Mouse (Mus musculus) stomach, embryonic 14.5 days (tissue): ENCODE data around the gene Chst13. TPM values are rescaled to one million over a fixed set of nuclear protein-coding genes. Genes with fewer than 3 reads are reported as not detected.

Experiments
- ATAC-seq: fragments of 200-750 bp; cut with Nextera tagmentation; 2 replicates; pipeline ENCODE4 v1.8.0; 2017; ENCODE audit warnings: low read depth, moderate TSS enrichment; ENCODE audit not compliant: insufficient number of reproducible peaks, insufficient read depth, low FRiP score
- H3K27ac ChIP-seq: fragments of 300-500 bp; sonication (generic); 2 replicates; pipeline ENCODE4 v1.5.1; 2014; ENCODE audit warnings: mild to moderate bottlenecking, low read length, moderate library complexity, mixed read lengths
- H3K27me3 ChIP-seq: fragments of 300-500 bp; sonication (generic); 2 replicates; pipeline ENCODE4 v1.6.1; 2014; ENCODE audit warnings: low read length, control low read depth, mixed read lengths; ENCODE audit not compliant: control insufficient read depth, insufficient read depth
- H3K36me3 ChIP-seq: fragments of 300-500 bp; sonication (generic); 2 replicates; pipeline ENCODE4 v1.6.1; 2014; ENCODE audit warnings: mild to moderate bottlenecking, control low read depth, low read length, moderate library complexity, mixed read lengths; ENCODE audit not compliant: control insufficient read depth, insufficient read depth
- H3K4me1 ChIP-seq: fragments of 300-500 bp; sonication (generic); 2 replicates; pipeline ENCODE4 v1.6.1; 2014; ENCODE audit warnings: low read length, control low read depth, mixed read lengths; ENCODE audit not compliant: control insufficient read depth, insufficient read depth
- H3K4me2 ChIP-seq: fragments of 300-500 bp; sonication (generic); replicated peaks from 2 replicates; pipeline ENCODE4 v1.6.1; 2014; ENCODE audit warnings: low read depth, low read length, control low read depth
- H3K4me3 ChIP-seq: fragments of 300-500 bp; sonication (generic); 2 replicates; pipeline ENCODE4 v1.5.1; 2014; ENCODE audit warnings: low read depth, low read length, control low read depth
- H3K9ac ChIP-seq: fragments of 300-500 bp; sonication (generic); replicated peaks from 2 replicates; pipeline ENCODE4 v1.6.1; 2014; ENCODE audit warnings: low read depth, mild to moderate bottlenecking, control low read depth, low read length, moderate library complexity, mixed read lengths
- H3K9me3 ChIP-seq: fragments of 300-500 bp; sonication (generic); 2 replicates; pipeline ENCODE4 v1.6.1; 2016; ENCODE audit warnings: low read depth, low read length, control low read depth; ENCODE audit not compliant: control insufficient read depth
- WGBS: fragments of 180-500 bp; shearing (Covaris S2); extraction: QIAGEN DNeasy Blood & Tissue Kit; methylation state at CpG from one replicate; pipeline ENCODE4 v1.1.7; 2014; 5-methylcytosine and 5-hydroxymethylcytosine counted together
- polyA plus RNA-seq: library from polyadenylated mRNA; unstranded; fragments of >200 nt; fragmentation: Nextera tagmentation; extraction: Ambion mirVana; gene quantifications from 2 replicates; pipeline ENCODE4 v1.2.1, GENCODE M21; 2014

Chst13 gene
- polyA plus RNA-seq, 1 experiment from 2014 or later: 0.39 TPM

GRCm38 (mm10) chr6:90329953-90330352 is 5.0 kb upstream of the Chst13 start:
- Histone ChIP-seq H3K9me3 (no peaks in the 10 kb centered on the region), H3K9ac (no peak overlapping the region), H3K4me1 (no peaks in the 10 kb centered on the region), H3K27me3 (no peaks in the 10 kb centered on the region), H3K27ac (no peak overlapping the region), H3K4me3 (no peak overlapping the region), H3K4me2 (no peak overlapping the region), H3K36me3 (no peaks in the 10 kb centered on the region)
- ATAC-seq: no peak
- 21% methylated on average over 1 of the region's 1 CpGs for WGBS

GRCm38 (mm10) chr6:90327670-90328069 is 2.7 kb upstream of the Chst13 start:
- Histone ChIP-seq H3K4me1 (no peaks in the 10 kb centered on the region), H3K9ac (no peak overlapping the region), H3K27me3 (no peaks in the 10 kb centered on the region), H3K4me3 (no peak overlapping the region), H3K27ac (no peak overlapping the region), H3K9me3 (no peaks in the 10 kb centered on the region), H3K4me2 (no peak overlapping the region), H3K36me3 (no peaks in the 10 kb centered on the region)
- ATAC-seq: no peak
- WGBS: 23% methylated on average over 6 of the region's 6 CpGs

- no peak overlapping the region for H3K9ac ChIP-seq
- no peaks in the 10 kb centered on the region for H3K27me3 ChIP-seq
- H3K4me1 ChIP-seq: no peaks in the 10 kb centered on the region
- H3K4me3 ChIP-seq: no peak overlapping the region
- no peaks in the 10 kb centered on the region for H3K9me3 ChIP-seq
- H3K27ac ChIP-seq: no peak overlapping the region
- no peak overlapping the region for H3K4me2 ChIP-seq
- H3K36me3 ChIP-seq: no peaks in the 10 kb centered on the region
- WGBS: 61% methylated on average over 3 of the region's 3 CpGs
- ATAC-seq: no peak
Measured at GRCm38 (mm10) chr6:90324463-90324862, 522 bp downstream of the Chst13 start.

GRCm38 (mm10) chr6:90324026-90324425 is 959 bp downstream of the Chst13 start:
- WGBS: 72% methylated on average over 3 of the region's 3 CpGs
- Histone ChIP-seq H3K9me3 (no peaks in the 10 kb centered on the region), H3K27me3 (no peaks in the 10 kb centered on the region), H3K36me3 (no peaks in the 10 kb centered on the region), H3K4me3 (no peak overlapping the region), H3K4me2 (no peak overlapping the region), H3K27ac (no peak overlapping the region), H3K9ac (no peak overlapping the region), H3K4me1 (no peaks in the 10 kb centered on the region)
- ATAC-seq: peak; percentile 14; the same call in 1 of the 2 replicates

- no peaks in the 10 kb centered on the region for H3K9me3 ChIP-seq
- no peaks in the 10 kb centered on the region for H3K4me1 ChIP-seq
- no peak overlapping the region for H3K9ac ChIP-seq
- no peaks in the 10 kb centered on the region for H3K27me3 ChIP-seq
- no peak overlapping the region for H3K4me3 ChIP-seq
- WGBS: 51% methylated on average over 4 of the region's 4 CpGs
- no peak for ATAC-seq
- H3K36me3 ChIP-seq: no peaks in the 10 kb centered on the region
- H3K27ac ChIP-seq: no peak overlapping the region
- H3K4me2 ChIP-seq: no peak overlapping the region
Measured at GRCm38 (mm10) chr6:90321811-90322210, 3.2 kb downstream of the Chst13 start.

DNA sequence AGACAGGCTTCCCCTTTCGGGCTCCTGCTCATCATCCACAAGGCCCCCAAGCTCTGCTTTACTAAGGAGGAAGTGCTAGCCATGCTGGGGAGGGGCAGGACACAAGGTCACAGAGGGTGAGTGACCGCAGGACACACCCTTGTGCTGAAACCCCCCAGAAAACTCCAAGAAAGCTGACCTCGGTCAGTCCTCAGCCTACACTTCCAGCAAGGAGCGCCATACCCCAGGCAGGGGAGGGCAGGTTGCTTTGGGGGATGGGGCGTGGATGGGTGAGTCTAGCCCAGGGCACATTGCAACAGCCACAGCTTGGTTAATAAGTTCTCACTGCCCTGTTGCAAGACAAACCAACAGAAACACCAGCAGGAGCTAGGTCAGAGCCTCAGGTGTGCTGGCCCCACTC is 4.6 kb downstream of the Chst13 start:
- H3K9me3 ChIP-seq: no peaks in the 10 kb centered on the region
- H3K27me3 ChIP-seq: no peaks in the 10 kb centered on the region
- H3K9ac ChIP-seq: no peak overlapping the region
- H3K27ac ChIP-seq: no peak overlapping the region
- H3K4me3 ChIP-seq: no peak overlapping the region
- H3K4me1 ChIP-seq: no peaks in the 10 kb centered on the region
- H3K36me3 ChIP-seq: no peaks in the 10 kb centered on the region
- 75% methylated on average over 5 of the region's 5 CpGs for WGBS
- no peak overlapping the region for H3K4me2 ChIP-seq
- ATAC-seq: no peak

GRCm38 (mm10) chr6:90319475-90320191 is 5.4 kb downstream of the Chst13 start:
- no peak for ATAC-seq
- H3K36me3 ChIP-seq: no peaks in the 10 kb centered on the region
- H3K27ac ChIP-seq: no peak overlapping the region
- H3K4me2 ChIP-seq: no peak overlapping the region
- H3K4me3 ChIP-seq: no peak overlapping the region
- H3K9ac ChIP-seq: no peak overlapping the region
- H3K9me3 ChIP-seq: no peaks in the 10 kb centered on the region
- WGBS: 65% methylated on average over 7 of the region's 7 CpGs
- H3K4me1 ChIP-seq: no peaks in the 10 kb centered on the region
- H3K27me3 ChIP-seq: no peaks in the 10 kb centered on the region

- Histone ChIP-seq H3K36me3 (no peaks in the 10 kb centered on the region), H3K4me3 (no peak overlapping the region), H3K9me3 (no peaks in the 10 kb centered on the region), H3K9ac (no peak overlapping the region), H3K4me2 (no peak overlapping the region), H3K27ac (no peak overlapping the region), H3K4me1 (no peaks in the 10 kb centered on the region), H3K27me3 (no peaks in the 10 kb centered on the region)
- 98% methylated on average over 2 of the region's 2 CpGs for WGBS
- ATAC-seq: no peak
Measured at GRCm38 (mm10) chr6:90319019-90319418, 6.0 kb downstream of the Chst13 start.
